Mouse (Mus musculus) lung, postnatal 25 days (tissue): ENCODE measurements around the gene Elmo1.

Experiments
- DNase-seq: peaks from one replicate; pipeline ENCODE4 v3.0.0; 2022; ENCODE audit warnings: low spot score

Elmo1 gene

DNA sequence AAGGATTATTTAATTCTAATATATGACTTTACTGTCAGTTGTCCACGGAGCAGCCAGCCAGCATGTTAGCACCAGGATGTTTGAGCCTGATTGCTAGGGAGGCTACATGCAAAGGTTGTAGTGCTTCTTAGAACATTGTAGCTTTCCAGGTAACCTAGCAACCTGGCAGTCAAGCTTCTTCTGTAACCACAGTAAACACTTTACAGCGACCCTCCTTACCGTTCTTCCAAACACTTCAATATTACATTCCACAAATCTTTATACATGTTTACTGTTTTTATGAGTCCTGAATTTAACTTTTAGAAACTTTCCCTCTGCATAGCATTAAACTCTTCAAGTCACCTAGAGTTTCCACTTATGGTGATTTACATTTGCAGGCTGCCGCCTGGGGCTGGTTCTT lies 233.1 kb downstream of the Elmo1 start:
- DNase-seq: peak; percentile 65

DNA sequence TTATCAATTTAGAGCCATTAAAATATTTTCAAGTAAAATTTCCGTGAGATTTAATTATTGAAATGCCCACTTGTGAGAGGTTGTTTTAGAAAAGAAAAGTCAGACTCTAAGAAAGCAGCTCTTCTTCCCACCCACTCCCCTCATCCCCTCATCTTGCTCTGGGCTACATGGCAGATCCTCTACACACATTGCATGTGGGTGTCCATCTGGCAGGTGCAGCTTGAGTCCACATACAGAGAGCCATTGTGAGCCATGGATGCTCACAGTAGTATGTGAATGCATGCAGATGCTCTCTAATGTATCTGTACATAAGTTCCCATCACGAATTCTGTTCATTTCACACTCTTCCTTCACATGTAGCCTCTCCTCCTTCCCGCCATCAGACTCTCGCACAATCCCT lies 236.7 kb downstream of the Elmo1 start:
- no peak for DNase-seq

DNA sequence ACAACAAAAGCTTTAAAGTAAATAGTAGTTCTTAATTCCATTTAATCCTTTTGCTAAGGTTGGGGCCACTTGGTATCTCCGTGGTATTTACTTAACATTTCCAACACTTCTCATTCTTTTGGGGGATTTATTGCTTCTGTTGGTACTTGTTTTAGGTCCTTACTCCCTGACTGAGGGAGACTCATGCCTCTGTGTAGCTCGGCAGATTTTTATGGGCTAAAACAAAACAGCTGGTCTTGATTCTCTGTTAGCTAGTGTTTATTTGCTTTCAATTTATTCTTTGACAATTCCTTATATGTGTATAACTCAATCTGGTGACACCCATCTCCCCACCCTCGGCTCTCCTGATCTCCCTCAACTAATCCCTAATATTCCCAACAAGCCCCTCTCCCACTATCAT lies 237.6 kb downstream of the Elmo1 start:
- DNase-seq: no peak

DNA sequence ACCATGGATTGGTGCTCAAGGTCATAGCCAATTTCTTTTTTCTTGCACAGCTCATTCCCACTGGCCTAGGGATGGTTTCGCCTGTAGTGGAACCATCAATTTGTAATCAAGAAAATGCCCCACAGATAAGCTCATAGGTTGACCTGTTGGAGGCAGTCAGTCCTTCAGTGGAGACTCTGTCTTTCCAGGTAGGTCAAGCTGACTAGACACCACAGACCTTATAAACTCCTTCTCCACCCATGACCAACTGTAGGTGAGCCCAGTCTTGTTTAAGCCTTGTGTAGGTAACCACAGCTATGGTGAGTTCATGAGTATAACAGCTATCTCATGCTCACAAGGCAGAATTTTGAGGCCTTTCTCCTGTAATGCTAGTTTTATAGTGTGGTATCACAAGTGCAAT lies 238.3 kb downstream of the Elmo1 start:
- DNase-seq: no peak

- DNase-seq: no peak
Measured at GRCm38 (mm10) chr13:20330954-20331353, 240.6 kb downstream of the Elmo1 start.

GRCm38 (mm10) chr13:20335051-20335888 lies 244.9 kb downstream of the Elmo1 start:
- DNase-seq: no peak

GRCm38 (mm10) chr13:20335889-20336497 lies 245.6 kb downstream of the Elmo1 start:
- no peak for DNase-seq

GRCm38 (mm10) chr13:20342881-20343280 lies 252.5 kb downstream of the Elmo1 start:
- no peak for DNase-seq

DNA sequence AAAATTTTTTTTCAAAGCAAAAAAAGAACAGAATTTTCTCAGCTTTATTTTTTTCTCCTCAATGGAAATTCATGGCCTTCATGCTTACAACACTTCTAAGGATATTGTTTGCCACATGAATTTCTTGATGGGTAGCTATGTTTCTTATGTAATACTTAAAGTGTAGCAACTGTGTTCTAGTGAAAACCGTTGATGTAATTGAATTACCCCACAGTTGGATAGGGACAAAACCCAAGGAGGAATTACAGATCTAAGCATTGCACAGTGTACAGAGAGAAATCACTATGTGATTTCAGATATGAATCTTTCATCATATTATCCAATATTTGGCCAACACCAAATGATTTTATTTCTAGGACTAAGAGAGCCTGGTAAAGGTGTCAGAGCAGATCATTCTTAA lies 259.4 kb downstream of the Elmo1 start:
- DNase-seq: peak; percentile 13

DNA sequence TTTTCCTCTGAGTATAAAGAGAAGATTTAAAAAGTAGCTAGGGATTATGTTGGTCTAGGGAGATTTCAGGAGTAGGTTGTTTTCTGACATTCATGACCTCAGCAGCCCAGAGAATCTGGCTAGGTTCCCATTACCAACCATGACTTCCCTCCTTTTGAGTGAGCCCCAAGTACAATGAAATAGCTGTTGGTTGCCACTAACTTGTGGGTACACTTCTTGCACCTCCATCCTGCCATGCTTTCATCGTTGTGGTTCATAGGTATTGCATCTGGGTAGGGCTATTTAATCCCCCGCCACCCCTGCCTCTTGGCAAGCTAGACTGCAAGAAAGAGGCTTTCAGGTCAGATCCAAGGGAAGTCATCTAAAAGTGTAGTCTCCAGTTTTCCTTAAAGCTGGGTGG lies 262.2 kb downstream of the Elmo1 start:
- DNase-seq: no peak

DNA sequence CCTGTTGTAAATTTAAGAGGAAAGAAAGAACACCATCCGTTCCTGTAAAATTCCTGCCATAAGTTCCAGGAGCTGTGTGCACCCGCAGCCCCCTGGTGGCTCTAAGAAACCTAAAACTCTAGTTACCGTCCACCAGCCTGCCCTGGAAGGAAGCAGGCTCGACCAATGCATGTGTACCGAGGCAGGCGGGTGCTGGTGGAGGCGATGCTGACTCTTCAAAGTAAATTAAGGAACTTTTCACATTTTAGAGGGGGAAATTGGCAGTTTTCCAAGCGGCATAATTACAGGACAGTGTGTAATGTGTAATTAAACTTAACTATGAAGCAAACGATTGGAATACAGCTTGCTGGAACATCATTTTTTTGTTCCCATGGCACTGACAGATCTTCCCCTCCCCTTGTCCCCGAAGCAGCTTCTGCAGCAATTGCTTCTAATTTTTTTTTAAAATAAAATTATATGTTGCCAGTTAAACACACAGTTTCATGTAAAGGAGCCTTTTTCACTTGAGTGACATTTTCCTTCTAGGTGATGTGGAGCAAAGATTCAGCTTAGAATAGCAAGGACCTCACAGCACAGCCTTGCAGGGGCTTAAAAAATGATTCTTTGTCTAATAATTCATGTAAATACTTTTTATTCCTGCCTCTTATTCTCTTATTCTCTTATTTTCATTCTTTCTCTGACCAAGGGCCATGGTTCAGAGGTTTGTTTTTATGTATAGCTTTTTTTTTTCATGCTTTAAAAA lies 263.6 kb downstream of the Elmo1 start:
- no peak for DNase-seq

GRCm38 (mm10) chr13:20354604-20354999 lies 264.2 kb downstream of the Elmo1 start:
- DNase-seq: no peak

DNA sequence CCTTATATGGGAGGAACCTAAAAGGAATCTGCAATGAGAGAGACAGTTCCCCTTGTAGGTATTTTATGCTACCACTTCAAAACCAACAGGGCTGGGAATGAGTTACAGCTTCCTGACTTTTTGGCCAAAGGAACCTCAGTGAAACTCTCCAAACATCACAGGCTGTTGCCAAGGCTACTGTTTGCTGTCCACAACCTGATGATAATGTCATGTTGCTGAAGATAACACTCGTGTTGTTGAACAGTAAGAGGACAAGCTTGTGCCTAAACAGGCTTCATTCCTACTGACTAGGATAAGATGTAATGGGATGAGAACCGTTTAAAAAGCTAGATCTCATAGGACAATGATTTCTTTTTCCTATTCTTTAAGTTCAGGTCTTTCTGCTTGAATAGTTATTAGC lies 272.1 kb downstream of the Elmo1 start:
- DNase-seq: no peak

DNA sequence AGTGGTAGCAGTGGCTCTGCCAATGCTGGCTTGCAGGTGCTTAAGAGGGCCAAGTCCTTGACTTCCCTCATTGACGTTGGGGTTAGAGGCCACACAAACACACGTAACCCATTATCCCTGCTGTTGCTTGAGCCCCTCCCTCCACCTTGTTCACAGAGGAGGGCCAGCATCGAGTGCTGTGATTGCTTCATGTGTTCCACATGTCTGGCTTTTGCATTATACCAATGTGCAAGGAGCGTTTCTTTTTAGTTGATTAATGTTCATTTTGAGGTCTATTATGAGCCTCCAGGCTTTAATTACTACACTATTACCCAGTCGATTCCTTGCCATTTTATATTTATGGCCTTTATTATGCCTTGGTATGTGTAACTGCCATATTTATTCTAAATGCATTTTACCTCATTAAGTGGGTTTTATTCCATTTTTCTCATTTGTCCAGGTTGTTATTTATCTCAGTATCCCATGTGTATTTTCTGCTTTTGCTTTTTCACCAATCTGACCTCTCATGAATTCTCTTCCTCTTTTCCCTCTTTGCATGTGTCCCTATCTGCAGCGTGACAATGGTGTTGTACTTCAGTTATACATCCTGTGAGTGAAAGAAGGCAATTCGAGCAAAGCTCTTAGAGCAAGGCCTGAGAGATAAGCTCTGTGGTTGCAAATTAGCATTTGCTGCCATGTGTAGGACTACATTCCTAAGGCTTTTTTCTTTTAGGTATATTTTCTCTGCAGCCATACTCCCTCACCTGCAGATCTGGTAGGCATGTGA lies 275.6 kb downstream of the Elmo1 start:
- DNase-seq: no peak

DNA sequence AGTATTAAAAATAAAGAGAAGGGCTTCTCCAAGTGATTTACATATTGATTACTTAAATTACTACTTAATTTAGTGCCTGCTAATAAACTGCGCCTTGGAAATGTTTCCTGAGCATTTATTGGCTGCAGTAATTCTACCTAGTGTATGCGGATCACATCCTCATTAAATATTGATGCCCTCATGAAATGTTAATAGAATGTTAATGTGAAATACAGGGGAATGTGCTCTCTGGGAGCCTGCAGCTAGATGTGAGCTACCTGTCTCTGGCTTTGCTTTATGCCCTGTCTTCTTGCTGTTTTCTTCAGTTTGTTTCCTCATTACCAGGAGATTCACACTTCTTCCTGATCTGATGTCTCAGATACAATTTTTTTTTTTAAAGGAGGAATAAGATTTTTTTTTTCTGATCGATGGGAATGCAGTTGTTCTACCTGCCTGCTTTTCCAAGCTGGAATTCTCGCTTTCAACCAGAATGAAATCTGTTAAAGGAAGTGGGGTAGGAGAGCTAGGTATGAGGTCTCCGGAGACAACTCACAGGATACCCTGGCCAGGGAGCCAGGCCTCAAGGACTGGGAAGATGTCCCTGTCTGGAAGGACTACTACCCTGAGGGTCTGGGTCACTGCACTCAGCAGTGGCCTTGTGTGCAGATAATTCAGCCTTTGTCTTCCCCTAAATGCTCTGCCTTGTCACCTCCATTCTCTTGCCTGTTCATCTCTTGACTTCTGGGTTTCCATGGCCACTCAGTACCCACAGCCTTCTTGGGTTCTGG lies 279.8 kb downstream of the Elmo1 start:
- DNase-seq: no peak

GRCm38 (mm10) chr13:20371501-20371900 lies 281.1 kb downstream of the Elmo1 start:
- no peak for DNase-seq

DNA sequence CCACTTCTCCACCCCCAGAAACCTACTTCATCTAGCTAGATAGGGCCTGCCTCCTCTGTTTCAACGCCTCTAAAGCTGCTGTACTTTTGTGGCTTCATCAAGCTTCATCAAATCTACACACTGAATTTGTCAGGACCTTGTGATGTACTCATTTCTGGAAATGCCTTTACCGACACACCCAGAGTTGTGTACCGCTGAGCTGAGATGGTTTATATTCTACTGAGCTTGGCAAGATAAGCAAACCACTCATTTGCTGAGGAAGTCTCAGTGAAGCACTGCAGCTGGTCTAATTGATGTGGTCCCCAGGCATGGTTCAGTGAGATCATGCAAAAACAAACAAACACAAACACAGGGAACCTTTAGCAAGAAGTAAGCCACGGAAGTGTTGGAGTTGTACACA lies 281.9 kb downstream of the Elmo1 start:
- no peak for DNase-seq

- no peak for DNase-seq
Measured at GRCm38 (mm10) chr13:20378869-20379268, 288.5 kb downstream of the Elmo1 start.

DNA sequence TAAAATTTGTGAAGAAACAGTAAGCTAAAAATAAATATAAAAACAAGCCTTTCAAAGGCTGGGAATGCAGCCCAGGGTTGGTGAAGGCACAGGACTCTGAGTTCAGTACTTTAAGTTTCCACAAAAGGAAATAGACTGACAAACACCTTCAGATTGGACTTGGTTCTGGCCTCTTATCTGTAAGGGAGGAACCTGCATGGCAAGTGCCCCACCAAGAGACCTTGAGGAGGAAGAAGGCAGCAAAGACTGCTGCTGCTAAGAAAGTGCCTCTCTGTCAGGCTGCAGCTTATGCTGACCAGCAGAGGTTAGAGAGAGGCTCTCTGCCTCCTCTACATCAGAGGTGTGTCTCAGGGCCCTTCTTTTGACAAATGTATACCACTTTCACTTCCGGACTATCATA lies 293.5 kb downstream of the Elmo1 start:
- DNase-seq: peak; percentile 48

DNA sequence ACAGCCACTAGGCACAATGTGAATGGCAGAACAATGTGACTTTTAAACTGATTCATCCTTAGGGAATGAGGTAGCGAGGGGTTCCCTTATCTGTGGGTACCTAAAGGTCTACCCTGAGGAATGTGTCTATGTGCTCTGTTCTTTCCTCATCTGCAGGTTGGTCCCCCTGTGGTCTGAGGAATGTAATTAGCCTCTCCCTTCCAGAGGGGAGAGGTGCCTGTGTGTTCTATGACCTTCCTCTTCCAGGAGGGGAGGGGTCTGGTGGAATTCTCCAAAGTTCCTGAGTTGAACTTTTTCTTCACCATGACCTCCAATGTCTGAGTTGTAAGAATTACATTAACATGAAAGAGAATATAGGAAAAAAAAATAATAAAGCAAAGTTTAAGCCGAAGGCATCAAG lies 294.4 kb downstream of the Elmo1 start:
- DNase-seq: no peak

GRCm38 (mm10) chr13:20385423-20385822 lies 295.0 kb downstream of the Elmo1 start:
- DNase-seq: no peak
